Mouse (Mus musculus) kidney, adult 8-10 months (tissue): Measurements from ENCODE around the gene Ppp1r10.
"Not testable (repeated sequence)": the region's sequence is repeated elsewhere in the genome, so short reads cannot be mapped to it uniquely, and the experiment has no call there.

Experiments
- DNase-seq, 2 experiments: peaks; one replicate each; pipeline ENCODE4 v3.0.0; 2022

The Ppp1r10 gene

GRCm38 (mm10) chr17:35932608-35933007 lies 16.4 kb downstream of the Ppp1r10 start:
- DNase-seq, result no peak

DNA sequence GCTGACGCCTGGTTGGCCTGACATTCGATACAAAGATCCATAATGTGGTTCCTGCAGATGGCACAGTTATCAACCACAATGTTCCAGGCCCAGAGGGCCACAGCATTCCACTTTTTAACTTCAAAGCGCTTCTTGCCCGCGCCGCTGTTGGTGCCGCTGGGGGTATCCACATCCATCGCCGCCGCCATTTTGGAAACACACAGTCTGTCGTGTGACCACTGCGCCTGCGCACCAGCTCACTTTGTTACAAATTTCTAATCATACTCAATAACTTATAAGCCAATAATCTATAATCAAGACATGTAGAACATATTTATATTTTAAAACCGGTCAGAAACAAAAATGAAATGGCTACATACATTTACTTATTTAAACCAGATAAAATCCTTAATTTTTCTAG lies 19.5 kb downstream of the Ppp1r10 start:
- not testable (repeated sequence) for DNase-seq

GRCm38 (mm10) chr17:35937700-35938348 lies 21.6 kb downstream of the Ppp1r10 start:
- peak; percentile 42 for DNase-seq

GRCm38 (mm10) chr17:35939108-35939507 lies 22.9 kb downstream of the Ppp1r10 start:
- no peak for DNase-seq

- no peak for DNase-seq
These were observed 23.7 kb downstream of the Ppp1r10 start for GRCm38 (mm10) chr17:35939941-35940340.

- DNase-seq, result not testable (repeated sequence)
These were observed 34.7 kb downstream of the Ppp1r10 start for GRCm38 (mm10) chr17:35950946-35951345.

DNA sequence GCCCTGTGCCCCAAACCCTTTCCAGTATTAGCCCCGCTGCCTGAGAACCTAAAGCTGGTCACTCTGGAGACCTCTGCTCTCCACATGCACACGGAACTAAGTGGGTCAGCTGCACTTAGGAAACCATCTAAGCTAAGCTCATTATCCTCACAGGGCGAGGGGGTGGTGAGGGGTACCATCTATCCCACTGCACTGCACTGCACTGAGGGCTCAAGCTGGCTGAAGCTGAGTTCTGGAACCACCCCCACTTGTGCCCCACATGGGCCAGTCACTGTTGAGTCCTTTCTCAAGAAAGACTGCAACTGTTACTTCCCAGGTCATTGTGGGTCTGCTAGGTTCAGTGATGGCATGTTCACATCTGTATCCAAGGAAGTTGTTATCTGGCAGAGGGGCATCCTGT lies 36.3 kb downstream of the Ppp1r10 start:
- not testable (repeated sequence) for DNase-seq

- DNase-seq, result no peak
These were observed 38.4 kb downstream of the Ppp1r10 start for GRCm38 (mm10) chr17:35954665-35955064.

DNA sequence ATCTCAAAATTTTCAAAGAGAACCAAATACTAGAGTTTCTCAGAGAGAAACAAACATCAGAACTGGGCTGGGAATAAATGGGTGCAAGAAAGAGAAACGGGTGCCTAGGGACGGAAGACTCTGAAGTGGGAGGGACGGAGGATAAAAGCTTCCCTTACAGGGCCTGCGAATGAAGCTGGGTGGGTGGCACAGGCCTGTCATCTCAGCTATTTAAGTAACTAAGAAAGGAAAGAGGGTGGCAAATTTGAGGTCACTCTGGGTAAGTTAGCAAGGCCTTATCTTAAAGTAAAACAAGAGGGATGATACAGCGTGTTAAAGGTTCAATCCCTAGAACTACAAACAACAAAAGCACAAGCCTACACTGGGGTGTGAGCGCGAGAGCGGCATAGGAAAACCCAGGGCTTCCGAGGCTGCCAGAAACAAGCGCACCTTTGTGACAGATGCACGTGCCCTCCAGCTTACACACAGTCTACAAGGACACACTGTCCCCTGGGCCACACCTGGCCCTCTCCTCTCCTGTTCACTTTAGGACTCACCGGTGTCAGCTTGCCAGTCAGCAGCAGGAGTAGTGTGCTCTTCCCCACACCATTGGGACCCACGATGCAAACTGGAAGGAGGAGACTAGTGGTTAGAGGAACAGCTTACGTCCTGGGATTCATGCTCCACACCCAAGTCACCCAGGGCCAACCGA lies 42.4 kb downstream of the Ppp1r10 start:
- DNase-seq, result no peak

GRCm38 (mm10) chr17:35963279-35963678 lies 47.0 kb downstream of the Ppp1r10 start:
- DNase-seq, result no peak

GRCm38 (mm10) chr17:35967621-35968020 lies 51.4 kb downstream of the Ppp1r10 start:
- no peak for DNase-seq

GRCm38 (mm10) chr17:35969418-35970389 lies 53.5 kb downstream of the Ppp1r10 start, which contains the start of gene Abcf1:
Abcf1 (minus strand) TSS chr17:35969761.
- peak; percentile 97 to 99 for DNase-seq

DNA sequence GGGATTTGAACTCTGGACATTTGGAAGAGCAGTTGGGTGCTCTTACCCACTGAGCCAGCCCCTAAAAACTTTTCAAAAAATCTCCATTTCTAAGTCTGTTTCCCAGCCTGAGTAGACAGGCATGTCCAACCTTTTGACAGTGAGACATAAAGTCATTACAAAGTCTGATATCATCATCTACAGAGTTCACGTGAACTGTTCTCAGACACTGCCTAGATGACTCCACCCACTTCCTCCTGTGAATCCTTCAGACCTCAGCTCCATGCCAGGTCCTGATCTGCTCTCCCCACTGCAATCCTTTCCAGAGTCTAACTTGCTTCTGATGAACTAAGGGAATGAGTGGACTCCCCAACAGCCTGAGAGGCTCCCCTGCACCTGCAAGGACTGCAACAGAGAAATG lies 55.9 kb downstream of the Ppp1r10 start:
- DNase-seq, result no peak

GRCm38 (mm10) chr17:35978811-35979400 lies 62.7 kb downstream of the Ppp1r10 start:
- DNase-seq, result no peak

GRCm38 (mm10) chr17:35979401-35980362 lies 63.4 kb downstream of the Ppp1r10 start, which contains the start of the genes Gnl1 and Prr3:
Gnl1 (plus strand) TSS chr17:35979851.
Prr3 (minus strand) TSS chr17:35980236.
- peak; percentile 91 to 92 for DNase-seq

DNA sequence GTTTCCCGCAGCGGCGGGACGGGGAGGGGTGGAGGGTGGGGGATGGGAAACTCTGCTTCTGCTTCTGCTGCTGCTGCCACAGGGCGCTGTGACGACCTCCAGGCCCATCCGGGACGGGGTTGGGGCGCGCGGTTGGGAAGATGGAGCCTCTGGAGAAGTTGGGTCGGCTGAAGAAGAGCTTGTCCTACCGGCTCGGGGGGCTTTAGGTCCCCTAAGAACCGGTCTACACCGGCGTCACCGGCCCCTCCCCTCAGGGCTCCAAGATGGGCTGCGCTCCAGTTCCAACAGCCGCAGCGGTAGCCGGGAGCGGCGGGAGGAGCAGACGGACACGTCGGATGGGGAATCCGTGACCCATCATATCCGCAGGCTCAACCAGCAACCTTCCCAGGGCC lies 64.1 kb downstream of the Ppp1r10 start:
- DNase-seq, result peak in 1 of 2 experiments; percentile 49

GRCm38 (mm10) chr17:35981776-35982175 lies 65.5 kb downstream of the Ppp1r10 start:
- DNase-seq, result no peak
